Mouse (Mus musculus): ENCODE data around the gene Dtymk.

Dtymk gene

GRCm38 (mm10) chr1:93748539-93748938, 53.2 kb downstream of the Dtymk start:
- no peak for DNase-seq (ENCODE audit: low spot score in 2 of 2)

DNA sequence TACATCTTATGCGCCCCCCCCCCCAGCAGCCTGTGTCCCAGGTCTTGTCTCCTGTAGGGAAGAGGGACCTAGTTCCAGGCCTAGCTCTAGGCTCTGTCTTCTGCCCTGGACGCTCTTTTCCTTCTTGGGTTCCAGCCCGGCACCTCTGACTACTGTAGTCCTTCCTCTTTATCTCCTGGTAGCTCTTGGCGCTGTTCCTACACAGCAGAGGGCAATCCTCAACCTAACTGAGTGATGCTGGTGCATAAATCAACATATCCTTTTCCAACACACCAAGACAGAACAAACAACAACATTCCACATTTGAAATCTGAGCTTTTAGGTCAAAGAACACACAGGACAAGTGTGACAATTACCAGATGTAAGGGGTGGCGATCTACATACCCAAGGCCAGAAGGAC, 55.6 kb downstream of the Dtymk start:
- no peak for DNase-seq (ENCODE audit: low spot score in 2 of 2)

DNA sequence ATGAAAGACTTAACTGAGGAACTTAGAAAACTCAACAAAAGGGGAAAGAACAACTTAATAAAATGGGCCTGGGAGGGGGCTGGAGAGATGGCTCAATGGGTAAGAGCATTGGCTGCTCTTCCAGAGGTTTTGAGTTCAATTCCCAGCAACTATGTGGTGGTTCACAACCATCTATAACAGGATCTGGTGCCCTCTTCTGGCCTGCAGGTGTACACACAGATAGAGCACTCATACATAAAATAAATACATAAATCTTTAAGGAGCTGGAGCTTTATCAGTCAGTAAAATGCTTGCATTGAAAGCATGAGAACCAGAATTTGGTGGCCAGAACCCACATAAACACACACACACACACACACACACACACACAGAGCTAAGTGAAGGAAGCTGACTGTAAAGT, 58.8 kb downstream of the Dtymk start:
- no peak for DNase-seq (ENCODE audit: low spot score in 2 of 2)
